Mouse (Mus musculus) forebrain, embryonic 11.5 days (tissue): ENCODE data around the gene Apbb2. TPM values are rescaled to one million over a fixed set of nuclear protein-coding genes. Genes with fewer than 3 reads are reported as not detected.

Experiments used
- ATAC-seq: fragments of 200-750 bp; cut with Nextera tagmentation; replicated peaks from 2 replicates; pipeline ENCODE4 v1.8.0; 2017; ENCODE audit warnings: moderate TSS enrichment; ENCODE audit not compliant: low FRiP score
- DNase-seq: peaks from one replicate; pipeline ENCODE4 v3.0.0-alpha.2; 2017; ENCODE audit warnings: low spot score
- H3K27ac ChIP-seq: fragments of 300-500 bp; sonication (generic); 2 replicates; pipeline ENCODE4 v1.5.1; 2014; ENCODE audit warnings: low read depth, low read length
- H3K27me3 ChIP-seq: fragments of 300-500 bp; sonication (generic); 2 replicates; pipeline ENCODE4 v1.6.1; 2014; ENCODE audit warnings: mild to moderate bottlenecking, low read length, mixed read lengths; ENCODE audit not compliant: control insufficient read depth, insufficient read depth
- H3K36me3 ChIP-seq: fragments of 300-500 bp; sonication (generic); 2 replicates; pipeline ENCODE4 v1.6.1; 2014; ENCODE audit warnings: mild to moderate bottlenecking, low read length, moderate library complexity, mixed read lengths; ENCODE audit not compliant: control insufficient read depth, insufficient read depth
- H3K4me1 ChIP-seq: fragments of 300-500 bp; sonication (generic); replicated peaks from 2 replicates; pipeline ENCODE4 v1.6.1; 2014; ENCODE audit warnings: low read length, mixed read lengths; ENCODE audit not compliant: control insufficient read depth, insufficient read depth
- H3K4me2 ChIP-seq: fragments of 300-500 bp; sonication (generic); 2 replicates; pipeline ENCODE4 v1.6.1; 2014; ENCODE audit warnings: low read depth, mild to moderate bottlenecking, low read length, moderate library complexity, mixed read lengths; ENCODE audit not compliant: severe bottlenecking
- H3K4me3 ChIP-seq: fragments of 300-500 bp; sonication (generic); 2 replicates; pipeline ENCODE4 v1.5.1; 2014; ENCODE audit warnings: low read depth, low read length
- H3K9ac ChIP-seq: fragments of 300-500 bp; sonication (generic); 2 replicates; pipeline ENCODE4 v1.6.1; 2014; ENCODE audit warnings: low read length
- H3K9me3 ChIP-seq: fragments of 300-500 bp; sonication (generic); 2 replicates; pipeline ENCODE4 v1.6.1; 2016; ENCODE audit warnings: low read length, mixed read lengths; ENCODE audit not compliant: control insufficient read depth
- WGBS: fragments of 180-500 bp; shearing (Covaris S2); extraction: QIAGEN DNeasy Blood & Tissue Kit; methylation state at CpG from one replicate; pipeline ENCODE4 v1.1.7; 2014; 5-methylcytosine and 5-hydroxymethylcytosine counted together
- polyA plus RNA-seq: library from polyadenylated mRNA; unstranded; fragments of >200 nt; fragmentation: Nextera tagmentation; extraction: Ambion mirVana; gene quantifications from 2 replicates; pipeline ENCODE4 v1.2.1, GENCODE M21; 2014

Apbb2 gene
- polyA plus RNA-seq, 1 experiment from 2014 or later = 35.3 TPM

GRCm38 (mm10) chr5:66374413-66374812 lies 244.2 kb downstream of the Apbb2 start:
- DNase-seq (no peak), ATAC-seq (no peak)
- Histone ChIP-seq H3K36me3 (no peaks in the 10 kb centered on the region), H3K4me2 (no peak overlapping the region), H3K27ac (no peak overlapping the region), H3K27me3 (no peaks in the 10 kb centered on the region), H3K4me1 (no peaks in the 10 kb centered on the region), H3K4me3 (no peak overlapping the region), H3K9me3 (no peaks in the 10 kb centered on the region), H3K9ac (no peak overlapping the region)
- WGBS = 98% methylated on average over 4 of the region's 4 CpGs

- no peak for DNase-seq
- Histone ChIP-seq H3K4me1 (no peaks in the 10 kb centered on the region), H3K27ac (no peak overlapping the region), H3K27me3 (no peaks in the 10 kb centered on the region), H3K9ac (no peak overlapping the region), H3K4me2 (no peak overlapping the region), H3K9me3 (no peaks in the 10 kb centered on the region), H3K4me3 (no peak overlapping the region), H3K36me3 (no peaks in the 10 kb centered on the region)
- no peak for ATAC-seq
- WGBS = 57% methylated on average over 13 of the region's 13 CpGs
Measured at GRCm38 (mm10) chr5:66373515-66374164, 244.9 kb downstream of the Apbb2 start.

DNA sequence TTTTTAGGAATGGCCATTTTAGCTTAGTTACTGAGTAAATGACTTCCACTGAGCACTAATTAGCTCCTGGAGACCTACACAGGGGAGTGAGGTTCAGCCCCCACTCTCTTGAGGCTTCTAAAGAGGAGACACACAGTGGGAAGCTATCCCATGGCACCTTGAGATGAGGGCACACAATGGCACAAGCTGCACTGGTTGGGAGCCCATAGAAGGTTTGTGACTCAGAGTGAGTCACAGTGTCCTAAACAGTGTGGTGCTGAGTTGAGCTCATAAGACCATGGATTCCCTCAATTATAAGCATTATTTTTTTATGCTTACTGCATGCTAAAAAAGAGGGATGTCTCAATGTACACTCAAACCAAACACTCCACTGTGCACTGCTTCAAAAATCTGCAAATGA lies 247.5 kb downstream of the Apbb2 start:
- no peak for DNase-seq
- Histone ChIP-seq H3K9ac (no peak overlapping the region), H3K4me2 (no peak overlapping the region), H3K36me3 (no peaks in the 10 kb centered on the region), H3K9me3 (no peaks in the 10 kb centered on the region), H3K27ac (no peak overlapping the region), H3K4me3 (no peak overlapping the region), H3K4me1 (no peaks in the 10 kb centered on the region), H3K27me3 (no peaks in the 10 kb centered on the region)
- no peak for ATAC-seq

DNA sequence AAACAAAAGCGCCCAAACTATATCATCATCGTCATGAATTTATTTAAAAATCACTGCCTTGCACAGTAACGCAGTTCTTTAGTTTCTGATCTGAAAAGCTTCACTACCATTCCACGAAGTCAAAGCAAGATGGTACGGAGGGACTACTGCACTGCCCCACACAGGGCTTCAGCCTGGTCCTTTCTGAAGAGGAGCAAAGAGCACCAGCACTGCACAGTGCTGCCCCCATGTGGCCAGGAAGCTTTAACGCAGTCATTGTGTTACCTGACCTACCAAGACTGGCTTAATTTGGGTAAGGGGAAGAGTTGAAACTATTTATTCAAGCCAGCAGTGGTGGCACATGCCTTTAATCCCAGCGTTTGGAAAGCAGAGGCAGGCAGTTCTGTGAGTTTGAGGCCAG lies 249.6 kb downstream of the Apbb2 start:
- ATAC-seq = peak; percentile 64; the same call in 1 of the 2 replicates
- WGBS = 43% methylated on average over 7 of the region's 7 CpGs

DNA sequence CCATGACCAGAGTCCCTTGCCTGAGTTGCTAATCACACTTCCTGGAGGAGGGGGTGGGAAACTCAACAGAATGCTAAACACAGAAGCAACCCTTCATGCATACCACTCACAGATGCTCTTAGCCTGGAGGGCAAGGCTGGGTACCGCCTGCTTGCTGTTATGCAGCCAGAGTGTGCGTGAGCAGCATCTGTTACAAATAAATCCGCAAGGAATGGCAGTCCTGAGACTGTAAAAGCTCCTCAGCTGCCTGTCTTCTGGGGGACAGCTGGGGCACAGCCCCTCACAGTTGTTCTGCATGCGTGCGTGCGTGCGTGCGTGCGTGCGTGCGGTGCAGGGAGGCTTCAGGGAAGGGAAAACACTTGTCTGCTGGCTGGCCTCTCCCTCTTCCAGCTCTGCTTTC lies 250.9 kb downstream of the Apbb2 start:
- Histone ChIP-seq H3K4me1 (no peaks in the 10 kb centered on the region), H3K36me3 (no peaks in the 10 kb centered on the region), H3K4me3 (no peak overlapping the region), H3K9me3 (no peaks in the 10 kb centered on the region), H3K4me2 (no peak overlapping the region), H3K9ac (no peak overlapping the region), H3K27ac (no peak overlapping the region), H3K27me3 (no peaks in the 10 kb centered on the region)
- DNase-seq = no peak
- WGBS = 83% methylated on average over 11 of the region's 11 CpGs
- no peak for ATAC-seq

More for the DNA sequence above, 249.6 kb downstream of the Apbb2 start:
- no peak overlapping the region for H3K4me2 ChIP-seq
- no peak overlapping the region for H3K4me3 ChIP-seq
- no peak overlapping the region for H3K9ac ChIP-seq
- DNase-seq = peak; percentile 77
- no peaks in the 10 kb centered on the region for H3K4me1 ChIP-seq
- no peak overlapping the region for H3K27ac ChIP-seq
- no peaks in the 10 kb centered on the region for H3K36me3 ChIP-seq
- no peaks in the 10 kb centered on the region for H3K27me3 ChIP-seq
- H3K9me3 ChIP-seq = no peaks in the 10 kb centered on the region

DNA sequence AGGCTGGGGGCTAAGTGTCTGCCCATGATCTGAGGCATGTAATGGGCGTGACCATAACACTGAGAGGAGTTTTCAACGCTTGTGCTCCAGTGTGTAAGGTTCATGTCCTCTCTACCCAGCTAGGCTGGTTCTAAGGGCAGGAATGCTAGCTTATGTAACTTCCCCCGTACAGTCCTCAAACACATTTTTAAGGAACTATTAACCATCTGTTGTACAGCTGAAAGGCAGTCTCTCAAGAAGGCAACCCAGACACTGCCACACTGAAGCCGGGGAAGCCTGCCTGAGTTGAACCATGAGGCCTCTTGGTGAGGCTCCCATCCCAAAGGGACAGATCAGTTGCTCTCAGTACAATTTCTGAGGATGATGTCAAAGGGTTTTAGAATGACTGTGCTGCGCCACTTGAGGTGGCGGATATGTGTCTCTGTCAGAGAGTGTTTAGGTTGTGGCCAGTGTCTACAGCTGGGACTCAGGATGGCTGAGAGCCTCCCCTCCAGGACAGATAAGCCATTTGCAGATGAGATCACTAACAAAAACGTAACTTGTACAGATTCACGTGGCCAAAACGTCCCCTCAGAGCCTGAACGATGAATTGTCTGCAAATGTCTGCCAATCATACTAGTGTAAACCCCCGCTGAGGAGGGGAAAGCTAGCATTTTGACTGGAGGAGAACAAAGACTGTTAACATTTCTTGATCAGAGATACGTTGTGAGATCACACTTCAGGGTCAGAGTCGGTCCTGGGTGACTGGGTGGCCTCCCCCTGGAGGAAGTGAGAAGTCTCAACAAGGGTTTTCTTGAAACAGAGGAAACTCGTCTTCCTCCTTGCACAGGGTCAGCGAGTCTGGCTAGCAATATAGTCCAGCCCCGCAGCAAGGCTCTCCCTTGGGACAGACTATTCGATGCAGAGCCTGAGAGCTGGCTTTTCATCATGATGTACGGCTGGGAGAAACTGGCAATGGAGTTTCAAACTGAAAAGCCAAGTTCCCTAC lies 255.0 kb downstream of the Apbb2 start:
- no peak overlapping the region for H3K9ac ChIP-seq
- H3K4me3 ChIP-seq = no peak overlapping the region
- H3K4me1 ChIP-seq = no peaks in the 10 kb centered on the region
- H3K4me2 ChIP-seq = no peak overlapping the region
- H3K27ac ChIP-seq = no peak overlapping the region
- no peak for DNase-seq
- 80% methylated on average over 18 of the region's 18 CpGs for WGBS
- H3K36me3 ChIP-seq = no peaks in the 10 kb centered on the region
- H3K9me3 ChIP-seq = no peaks in the 10 kb centered on the region
- H3K27me3 ChIP-seq = no peaks in the 10 kb centered on the region
- ATAC-seq = no peak

DNA sequence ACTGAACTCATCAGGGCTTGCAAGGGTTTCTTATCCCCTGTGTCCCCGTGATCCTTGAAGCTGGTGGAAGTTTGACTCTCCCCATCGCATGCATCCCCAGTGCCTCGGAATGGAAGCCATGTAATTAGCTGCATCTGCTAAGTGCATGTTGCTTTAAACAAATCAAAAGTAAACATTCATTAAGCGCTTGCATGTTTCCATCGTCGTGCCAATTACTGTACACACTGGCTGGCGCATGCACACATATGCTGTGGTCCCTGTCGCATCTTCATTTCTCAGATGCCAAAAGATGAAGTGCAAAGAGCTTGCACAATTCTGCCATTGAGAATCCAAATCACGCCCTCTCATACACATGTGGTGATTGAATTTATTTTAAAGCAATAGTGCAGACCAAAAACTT lies 257.8 kb downstream of the Apbb2 start:
- Histone ChIP-seq H3K9me3 (no peaks in the 10 kb centered on the region), H3K36me3 (no peaks in the 10 kb centered on the region), H3K4me3 (no peak overlapping the region), H3K27ac (no peak overlapping the region), H3K4me2 (no peak overlapping the region), H3K27me3 (no peaks in the 10 kb centered on the region), H3K4me1 (no peaks in the 10 kb centered on the region), H3K9ac (no peak overlapping the region)
- DNase-seq (no peak), ATAC-seq (no peak)
- WGBS = 85% methylated on average over 9 of the region's 9 CpGs

GRCm38 (mm10) chr5:66359742-66360423 lies 258.7 kb downstream of the Apbb2 start:
- H3K27me3 ChIP-seq = no peaks in the 10 kb centered on the region
- ATAC-seq = no peak
- no peaks in the 10 kb centered on the region for H3K36me3 ChIP-seq
- no peaks in the 10 kb centered on the region for H3K4me1 ChIP-seq
- no peaks in the 10 kb centered on the region for H3K9me3 ChIP-seq
- no peak overlapping the region for H3K4me2 ChIP-seq
- no peak for DNase-seq
- H3K27ac ChIP-seq = no peak overlapping the region
- no peak overlapping the region for H3K4me3 ChIP-seq
- no peak overlapping the region for H3K9ac ChIP-seq
- WGBS = 42% methylated on average over 15 of the region's 15 CpGs
